Mouse (Mus musculus) CH12.LX (cell line): ENCODE results near the gene Il1b.

Source experiments
- CHD1 ChIP-seq: IDR thresholded peaks from 2 replicates; pipeline ENCODE4 v1.6.1; 2012; ENCODE audit warnings: low read depth, low read length, improper control_type of control experiment, inconsistent platforms
- CTCF ChIP-seq, 2 experiments: IDR thresholded peaks in 1 of 2; conservative IDR thresholded peaks in 1 of 2; 2 replicates each; pipeline ENCODE4 v1.5.1; 2011 to 2012; ENCODE audit warnings: low read depth in 2 of 2, low read length in 2 of 2, improper control_type of control experiment in 1 of 2, inconsistent platforms in 1 of 2, mild to moderate bottlenecking in 1 of 2, moderate library complexity in 1 of 2
- ELF1 ChIP-seq: IDR thresholded peaks from 2 replicates; pipeline ENCODE4 v1.6.1; 2014; ENCODE audit warnings: low read depth, mild to moderate bottlenecking, inconsistent platforms, low read length, improper control_type of control experiment
- EP300 ChIP-seq: IDR thresholded peaks from 2 replicates; pipeline ENCODE4 v1.6.1; 2011; ENCODE audit warnings: low read length, improper control_type of control experiment
- ETS1 ChIP-seq: conservative IDR thresholded peaks from 2 replicates; pipeline ENCODE4 v1.6.1; 2012; ENCODE audit warnings: low read depth, mild to moderate bottlenecking, inconsistent platforms, low read length, improper control_type of control experiment, moderate library complexity
- JUN ChIP-seq: IDR thresholded peaks from 2 replicates; pipeline ENCODE4 v1.6.1; 2011; ENCODE audit warnings: low read depth, mild to moderate bottlenecking, low read length, improper control_type of control experiment, moderate library complexity; ENCODE audit not compliant: insufficient read depth
- MAFK ChIP-seq: IDR thresholded peaks from 2 replicates; pipeline ENCODE4 v1.6.1; 2011; ENCODE audit warnings: low read length, improper control_type of control experiment; ENCODE audit not compliant: insufficient replicate concordance
- NELFE ChIP-seq: IDR thresholded peaks from 2 replicates; pipeline ENCODE4 v1.6.1; 2011; ENCODE audit warnings: low read depth, low read length, improper control_type of control experiment
- POLR2A ChIP-seq: IDR thresholded peaks from 2 replicates; pipeline ENCODE4 v1.6.1; 2011; ENCODE audit warnings: low read depth, mild to moderate bottlenecking, improper control_type of control experiment, low read length
- POLR2AphosphoS2 ChIP-seq: IDR thresholded peaks from 2 replicates; pipeline ENCODE4 v1.6.1; 2011; ENCODE audit warnings: low read depth, low read length, improper control_type of control experiment
- SIN3A ChIP-seq: IDR thresholded peaks from 2 replicates; pipeline ENCODE4 v1.6.1; 2012; ENCODE audit warnings: low read length, improper control_type of control experiment, inconsistent platforms
- USF1 ChIP-seq: IDR thresholded peaks from 2 replicates; pipeline ENCODE4 v1.6.1; 2014; ENCODE audit warnings: low read depth, mild to moderate bottlenecking, inconsistent platforms, low read length, improper control_type of control experiment

DNA sequence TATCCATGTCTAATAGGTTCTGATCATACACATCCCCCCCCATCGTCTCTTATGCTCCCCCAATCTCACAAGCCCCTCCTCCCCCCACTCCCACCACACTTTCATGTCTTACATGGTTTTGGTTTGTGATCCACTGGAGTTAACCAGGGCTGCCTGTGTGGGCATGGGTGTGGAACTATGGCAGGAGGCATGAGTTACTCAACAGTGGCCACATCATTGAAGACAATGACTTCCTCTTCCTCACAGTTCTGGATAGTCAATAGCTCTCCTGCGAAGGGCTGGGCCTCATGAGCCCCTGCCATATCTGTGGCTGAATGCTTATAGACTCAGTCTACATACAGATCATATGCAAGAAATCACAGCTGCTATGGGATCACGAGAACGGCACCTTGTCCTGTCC, 42.7 kb downstream of the Il1b start:
- TF ChIP-seq ELF1: no peak
- TF ChIP-seq CHD1: no peak
- TF ChIP-seq CTCF (conservative IDR thresholded peaks at IDR 0.05 in 1 of 2, IDR thresholded peaks at IDR 0.05 in 1 of 2; ENCODE audit: low read depth in 2 of 2, low read length in 2 of 2): no peak
- TF ChIP-seq POLR2AphosphoS2: no peak
- TF ChIP-seq USF1: no peak
- TF ChIP-seq NELFE: no peak
- no peak for TF ChIP-seq MAFK
- no peak for TF ChIP-seq EP300
- TF ChIP-seq POLR2A: no peak
- no peak for TF ChIP-seq JUN
- no peak for TF ChIP-seq ETS1
- TF ChIP-seq SIN3A: no peak
